Mouse (Mus musculus) forebrain, embryonic 15.5 days (tissue): Measurements from ENCODE around the gene Agxt2. TPM values are rescaled to one million over a fixed set of nuclear protein-coding genes. Genes with fewer than 3 reads are reported as not detected.

Experiments
- ATAC-seq: fragments of 200-750 bp; cut with Nextera tagmentation; replicated peaks from 2 replicates; pipeline ENCODE4 v1.8.0; 2017; ENCODE audit warnings: mild to moderate bottlenecking, moderate TSS enrichment, moderate library complexity
- H3K27ac ChIP-seq: fragments of 300-500 bp; sonication (generic); replicated peaks from 2 replicates; pipeline ENCODE4 v1.5.1; 2015; ENCODE audit warnings: mild to moderate bottlenecking, inconsistent platforms
- H3K27me3 ChIP-seq: fragments of 300-500 bp; sonication (generic); 2 replicates; pipeline ENCODE4 v1.6.1; 2015; ENCODE audit warnings: inconsistent platforms
- H3K36me3 ChIP-seq: fragments of 300-500 bp; sonication (generic); 2 replicates; pipeline ENCODE4 v1.6.1; 2015; ENCODE audit warnings: mild to moderate bottlenecking, inconsistent platforms
- H3K4me1 ChIP-seq: fragments of 300-500 bp; sonication (generic); 2 replicates; pipeline ENCODE4 v1.6.1; 2015; ENCODE audit warnings: inconsistent platforms
- H3K4me2 ChIP-seq: fragments of 300-500 bp; sonication (generic); replicated peaks from 2 replicates; pipeline ENCODE4 v1.6.1; 2015; ENCODE audit warnings: mild to moderate bottlenecking, inconsistent platforms
- H3K4me3 ChIP-seq: fragments of 300-500 bp; sonication (generic); 2 replicates; pipeline ENCODE4 v1.5.1; 2015; ENCODE audit warnings: mild to moderate bottlenecking, inconsistent platforms
- H3K9ac ChIP-seq: fragments of 300-500 bp; sonication (generic); replicated peaks from 2 replicates; pipeline ENCODE4 v1.6.1; 2015; ENCODE audit warnings: mild to moderate bottlenecking, inconsistent platforms
- H3K9me3 ChIP-seq: fragments of 300-500 bp; sonication (generic); 2 replicates; pipeline ENCODE4 v1.6.1; 2016; ENCODE audit warnings: inconsistent platforms
- WGBS: fragments of 180-500 bp; shearing (Covaris S2); methylation state at CpG from one replicate; pipeline ENCODE4 v1.1.7; 2015; ENCODE audit warnings: mixed read lengths; 5-methylcytosine and 5-hydroxymethylcytosine counted together
- polyA plus RNA-seq: library from polyadenylated mRNA; unstranded; fragments of >200 nt; fragmentation: Nextera tagmentation; extraction: Ambion mirVana; gene quantifications from 2 replicates; pipeline ENCODE4 v1.2.1, GENCODE M21; 2015

Agxt2 gene
- polyA plus RNA-seq = not detected in 2 replicates

- 80% methylated on average over 9 of the region's 9 CpGs for WGBS
- no peaks in the 10 kb centered on the region for H3K27me3 ChIP-seq
- H3K27ac ChIP-seq = no peak within 1 kb of the TSS
- H3K4me1 ChIP-seq = no peaks in the 10 kb centered on the region
- no peaks in the 10 kb centered on the region for H3K36me3 ChIP-seq
- H3K9me3 ChIP-seq = no peaks in the 10 kb centered on the region
- no peak for ATAC-seq
- H3K9ac ChIP-seq = no peak within 1 kb of the TSS
- no peak within 1 kb of the TSS for H3K4me2 ChIP-seq
- no peak within 1 kb of the TSS for H3K4me3 ChIP-seq
These were observed at the start of gene Agxt2 for GRCm38 (mm10) chr15:10358039-10358948. Gene Agxt2 (plus strand): TSS chr15:10358532.

GRCm38 (mm10) chr15:10311826-10312225, 46.5 kb upstream of the Agxt2 start:
- H3K27ac ChIP-seq = no peak overlapping the region
- no peak overlapping the region for H3K4me2 ChIP-seq
- no peak overlapping the region for H3K4me3 ChIP-seq
- no peaks in the 10 kb centered on the region for H3K36me3 ChIP-seq
- 89% methylated on average over 5 of the region's 5 CpGs for WGBS
- no peaks in the 10 kb centered on the region for H3K9me3 ChIP-seq
- H3K4me1 ChIP-seq = no peaks in the 10 kb centered on the region
- no peak overlapping the region for H3K9ac ChIP-seq
- ATAC-seq = no peak
- no peaks in the 10 kb centered on the region for H3K27me3 ChIP-seq

GRCm38 (mm10) chr15:10313522-10314455, 44.5 kb upstream of the Agxt2 start:
- peak; percentile 78; the same call in 1 of the 2 replicates for ATAC-seq
- no peaks in the 10 kb centered on the region for H3K9me3 ChIP-seq
- WGBS = 59% methylated on average over 7 of the region's 7 CpGs
- no peak overlapping the region for H3K9ac ChIP-seq
- H3K4me3 ChIP-seq = no peak overlapping the region
- H3K27ac ChIP-seq = no peak overlapping the region
- no peaks in the 10 kb centered on the region for H3K4me1 ChIP-seq
- H3K4me2 ChIP-seq = no peak overlapping the region
- no peaks in the 10 kb centered on the region for H3K36me3 ChIP-seq
- no peaks in the 10 kb centered on the region for H3K27me3 ChIP-seq

GRCm38 (mm10) chr15:10325080-10325479, 33.3 kb upstream of the Agxt2 start, which contains the start of gene Gm21973:
Gene Gm21973 (plus strand): TSS chr15:10325380.
- Histone ChIP-seq H3K36me3 (no peaks in the 10 kb centered on the region), H3K4me3 (no peak within 1 kb of the TSS), H3K27me3 (no peaks in the 10 kb centered on the region), H3K9ac (no peak within 1 kb of the TSS), H3K4me1 (no peaks in the 10 kb centered on the region), H3K9me3 (no peaks in the 10 kb centered on the region), H3K27ac (no peak within 1 kb of the TSS), H3K4me2 (no peak within 1 kb of the TSS)
- 86% methylated on average over 2 of the region's 2 CpGs for WGBS
- ATAC-seq = no peak

- WGBS = 48% methylated on average over 3 of the region's 3 CpGs
These were observed 27.7 kb upstream of the Agxt2 start for GRCm38 (mm10) chr15:10330626-10331025.

GRCm38 (mm10) chr15:10332566-10332965, 25.8 kb upstream of the Agxt2 start:
- WGBS = 94% methylated on average over 1 of the region's 1 CpGs
- no peak for ATAC-seq
- H3K9ac ChIP-seq = no peak overlapping the region
- H3K9me3 ChIP-seq = no peaks in the 10 kb centered on the region
- H3K36me3 ChIP-seq = no peaks in the 10 kb centered on the region
- no peaks in the 10 kb centered on the region for H3K4me1 ChIP-seq
- no peak overlapping the region for H3K4me3 ChIP-seq
- H3K4me2 ChIP-seq = no peak overlapping the region
- H3K27me3 ChIP-seq = no peaks in the 10 kb centered on the region
- H3K27ac ChIP-seq = no peak overlapping the region

More at GRCm38 (mm10) chr15:10330626-10331025, 27.7 kb upstream of the Agxt2 start:
- no peak overlapping the region for H3K4me3 ChIP-seq
- no peaks in the 10 kb centered on the region for H3K4me1 ChIP-seq
- no peak overlapping the region for H3K9ac ChIP-seq
- H3K27ac ChIP-seq = no peak overlapping the region
- no peak overlapping the region for H3K4me2 ChIP-seq
- ATAC-seq = no peak
- no peaks in the 10 kb centered on the region for H3K36me3 ChIP-seq
- no peaks in the 10 kb centered on the region for H3K27me3 ChIP-seq
- no peaks in the 10 kb centered on the region for H3K9me3 ChIP-seq

GRCm38 (mm10) chr15:10338606-10339005, 19.7 kb upstream of the Agxt2 start:
- ATAC-seq = no peak
- H3K4me1 ChIP-seq = no peaks in the 10 kb centered on the region
- H3K9ac ChIP-seq = no peak overlapping the region
- H3K4me2 ChIP-seq = no peak overlapping the region
- no peak overlapping the region for H3K4me3 ChIP-seq
- H3K9me3 ChIP-seq = no peaks in the 10 kb centered on the region
- H3K27ac ChIP-seq = no peak overlapping the region
- WGBS = 69% methylated on average over 3 of the region's 3 CpGs
- H3K27me3 ChIP-seq = no peaks in the 10 kb centered on the region
- H3K36me3 ChIP-seq = no peaks in the 10 kb centered on the region

GRCm38 (mm10) chr15:10347044-10347443, 11.3 kb upstream of the Agxt2 start:
- Histone ChIP-seq H3K4me1 (no peaks in the 10 kb centered on the region), H3K36me3 (no peaks in the 10 kb centered on the region), H3K27ac (no peak overlapping the region), H3K9ac (no peak overlapping the region), H3K9me3 (no peaks in the 10 kb centered on the region), H3K27me3 (no peaks in the 10 kb centered on the region), H3K4me2 (no peak overlapping the region), H3K4me3 (no peak overlapping the region)
- no peak for ATAC-seq
- 93% methylated on average over 6 of the region's 6 CpGs for WGBS

GRCm38 (mm10) chr15:10366331-10366730, 8.0 kb downstream of the Agxt2 start:
- 90% methylated on average over 2 of the region's 2 CpGs for WGBS
- H3K36me3 ChIP-seq = no peaks in the 10 kb centered on the region
- no peak for ATAC-seq
- H3K4me1 ChIP-seq = no peaks in the 10 kb centered on the region
- H3K27me3 ChIP-seq = no peaks in the 10 kb centered on the region
- no peak overlapping the region for H3K4me3 ChIP-seq
- H3K27ac ChIP-seq = no peak overlapping the region
- no peak overlapping the region for H3K4me2 ChIP-seq
- H3K9me3 ChIP-seq = no peaks in the 10 kb centered on the region
- H3K9ac ChIP-seq = no peak overlapping the region

GRCm38 (mm10) chr15:10375404-10375803, 17.1 kb downstream of the Agxt2 start:
- no peak overlapping the region for H3K4me2 ChIP-seq
- no peaks in the 10 kb centered on the region for H3K4me1 ChIP-seq
- no peak overlapping the region for H3K9ac ChIP-seq
- no peak overlapping the region for H3K4me3 ChIP-seq
- H3K9me3 ChIP-seq = no peaks in the 10 kb centered on the region
- H3K36me3 ChIP-seq = no peaks in the 10 kb centered on the region
- WGBS = 85% methylated on average over 3 of the region's 3 CpGs
- ATAC-seq = no peak
- no peak overlapping the region for H3K27ac ChIP-seq
- no peaks in the 10 kb centered on the region for H3K27me3 ChIP-seq

GRCm38 (mm10) chr15:10378338-10378959, 20.1 kb downstream of the Agxt2 start:
- no peak overlapping the region for H3K4me2 ChIP-seq
- 91% methylated on average over 4 of the region's 4 CpGs for WGBS
- no peaks in the 10 kb centered on the region for H3K27me3 ChIP-seq
- no peaks in the 10 kb centered on the region for H3K9me3 ChIP-seq
- ATAC-seq = no peak
- H3K4me3 ChIP-seq = no peak overlapping the region
- H3K36me3 ChIP-seq = no peaks in the 10 kb centered on the region
- H3K27ac ChIP-seq = no peak overlapping the region
- H3K9ac ChIP-seq = no peak overlapping the region
- no peaks in the 10 kb centered on the region for H3K4me1 ChIP-seq
